Mouse (Mus musculus) liver, adult 2 months (tissue): ENCODE data around the gene Fbxl21.

ENCODE experiments used
- CTCF ChIP-seq: fragments of 200-500 bp; IDR thresholded peaks from 2 replicates; pipeline ENCODE4 v1.5.1; 2011; ENCODE audit warnings: low read depth, low read length, control low read depth
- POLR2A ChIP-seq: fragments of 200-500 bp; IDR thresholded peaks from 2 replicates; pipeline ENCODE4 v1.6.1; 2011; ENCODE audit warnings: low read length, control low read depth; ENCODE audit not compliant: insufficient read depth; ENCODE audit errors: extremely low read depth

- no peak for TF ChIP-seq CTCF
- TF ChIP-seq POLR2A: no peak
These were observed 37.6 kb downstream of the Fbxl21 start for GRCm38 (mm10) chr13:56559841-56560370.
